Mouse (Mus musculus): ENCODE results near the gene Bach2. TPM values are rescaled to one million over a fixed set of nuclear protein-coding genes. Genes with fewer than 3 reads are reported as not detected.

The Bach2 gene
- polyA plus RNA-seq, 1 experiment = 18.7 TPM

- no peaks in the 10 kb centered on the region for H3K36me3 ChIP-seq (ENCODE audit: control insufficient read depth, insufficient read depth, low read length, poor library complexity, severe bottlenecking)
- peaks cover 3% of the 10 kb centered on the region for H3K4me1 ChIP-seq (ENCODE audit: control insufficient read depth, insufficient read depth, low read length)
- no peaks in the 10 kb centered on the region for H3K9me3 ChIP-seq (replicated peaks; ENCODE audit: control insufficient read depth, insufficient read depth, low read length, poor library complexity, severe bottlenecking)
- TF ChIP-seq EP300 (IDR thresholded peaks at IDR 0.05; ENCODE audit: insufficient read depth, low read depth, low read length) (no peak), POLR2A (IDR thresholded peaks at IDR 0.05; ENCODE audit: insufficient read depth, low read length) (no peak), CTCF (IDR thresholded peaks at IDR 0.05; ENCODE audit: low read depth, low read length) (no peak)
- no peaks in the 10 kb centered on the region for H3K27me3 ChIP-seq (ENCODE audit: control insufficient read depth, insufficient read depth, low read length, poor library complexity, severe bottlenecking)
- H3K4me3 ChIP-seq (ENCODE audit: low read depth, low read length) = no peak overlapping the region
- H3K27ac ChIP-seq (ENCODE audit: insufficient read depth, low read length) = no peak overlapping the region
- no peak overlapping the region for H3K9ac ChIP-seq (ENCODE audit: low read depth, poor library complexity, severe bottlenecking)
These were observed 40.0 kb upstream of the Bach2 start for GRCm38 (mm10) chr4:32198589-32198988.

- no peaks in the 10 kb centered on the region for H3K36me3 ChIP-seq (ENCODE audit: control insufficient read depth, insufficient read depth, low read length, poor library complexity, severe bottlenecking)
- no peak overlapping the region for H3K9ac ChIP-seq (ENCODE audit: low read depth, poor library complexity, severe bottlenecking)
- H3K27ac ChIP-seq (ENCODE audit: insufficient read depth, low read length) = no peak overlapping the region
- no peak overlapping the region for H3K4me3 ChIP-seq (ENCODE audit: low read depth, low read length)
- H3K27me3 ChIP-seq (ENCODE audit: control insufficient read depth, insufficient read depth, low read length, poor library complexity, severe bottlenecking) = no peaks in the 10 kb centered on the region
- TF ChIP-seq POLR2A (IDR thresholded peaks at IDR 0.05; ENCODE audit: insufficient read depth, low read length) (no peak), EP300 (IDR thresholded peaks at IDR 0.05; ENCODE audit: insufficient read depth, low read depth, low read length) (no peak), CTCF (IDR thresholded peaks at IDR 0.05; ENCODE audit: low read depth, low read length) (no peak)
- H3K9me3 ChIP-seq (replicated peaks; ENCODE audit: control insufficient read depth, insufficient read depth, low read length, poor library complexity, severe bottlenecking) = no peaks in the 10 kb centered on the region
- peaks cover 3% of the 10 kb centered on the region for H3K4me1 ChIP-seq (ENCODE audit: control insufficient read depth, insufficient read depth, low read length)
These were observed 39.4 kb upstream of the Bach2 start for GRCm38 (mm10) chr4:32199156-32199555.

- Histone ChIP-seq H3K9ac (ENCODE audit: low read depth, poor library complexity, severe bottlenecking) (no peak overlapping the region), H3K4me1 (ENCODE audit: control insufficient read depth, insufficient read depth, low read length) (no peaks in the 10 kb centered on the region)
- TF ChIP-seq EP300 (IDR thresholded peaks at IDR 0.05; ENCODE audit: insufficient read depth, low read depth, low read length) (no peak), POLR2A (IDR thresholded peaks at IDR 0.05; ENCODE audit: insufficient read depth, low read length) (no peak), CTCF (IDR thresholded peaks at IDR 0.05; ENCODE audit: low read depth, low read length) (no peak)
These were observed 37.5 kb upstream of the Bach2 start for GRCm38 (mm10) chr4:32201114-32201513.

GRCm38 (mm10) chr4:32202362-32202761, 36.2 kb upstream of the Bach2 start:
- H3K4me1 ChIP-seq (ENCODE audit: control insufficient read depth, insufficient read depth, low read length) = no peaks in the 10 kb centered on the region
- no peak overlapping the region for H3K27ac ChIP-seq (ENCODE audit: insufficient read depth, low read length)
- no peak for TF ChIP-seq EP300 (IDR thresholded peaks at IDR 0.05; ENCODE audit: insufficient read depth, low read depth, low read length)
- TF ChIP-seq POLR2A (IDR thresholded peaks at IDR 0.05; ENCODE audit: insufficient read depth, low read length) = no peak
- no peak for TF ChIP-seq CTCF (IDR thresholded peaks at IDR 0.05; ENCODE audit: low read depth, low read length)
- H3K36me3 ChIP-seq (ENCODE audit: control insufficient read depth, insufficient read depth, low read length, poor library complexity, severe bottlenecking) = no peaks in the 10 kb centered on the region
- no peaks in the 10 kb centered on the region for H3K9me3 ChIP-seq (replicated peaks; ENCODE audit: control insufficient read depth, insufficient read depth, low read length, poor library complexity, severe bottlenecking)
- no peak overlapping the region for H3K9ac ChIP-seq (ENCODE audit: low read depth, poor library complexity, severe bottlenecking)
- no peaks in the 10 kb centered on the region for H3K27me3 ChIP-seq (ENCODE audit: control insufficient read depth, insufficient read depth, low read length, poor library complexity, severe bottlenecking)
- H3K4me3 ChIP-seq (ENCODE audit: low read depth, low read length) = no peak overlapping the region

More at GRCm38 (mm10) chr4:32201114-32201513, 37.5 kb upstream of the Bach2 start:
- Histone ChIP-seq H3K9me3 (replicated peaks; ENCODE audit: control insufficient read depth, insufficient read depth, low read length, poor library complexity, severe bottlenecking) (no peaks in the 10 kb centered on the region), H3K27ac (ENCODE audit: insufficient read depth, low read length) (no peak overlapping the region), H3K36me3 (ENCODE audit: control insufficient read depth, insufficient read depth, low read length, poor library complexity, severe bottlenecking) (no peaks in the 10 kb centered on the region), H3K27me3 (ENCODE audit: control insufficient read depth, insufficient read depth, low read length, poor library complexity, severe bottlenecking) (no peaks in the 10 kb centered on the region), H3K4me3 (ENCODE audit: low read depth, low read length) (no peak overlapping the region)

- Histone ChIP-seq H3K36me3 (ENCODE audit: control insufficient read depth, insufficient read depth, low read length, poor library complexity, severe bottlenecking) (no peaks in the 10 kb centered on the region), H3K9me3 (replicated peaks; ENCODE audit: control insufficient read depth, insufficient read depth, low read length, poor library complexity, severe bottlenecking) (no peaks in the 10 kb centered on the region), H3K4me1 (ENCODE audit: control insufficient read depth, insufficient read depth, low read length) (no peaks in the 10 kb centered on the region), H3K27ac (ENCODE audit: insufficient read depth, low read length) (no peak overlapping the region), H3K4me3 (ENCODE audit: low read depth, low read length) (no peak overlapping the region), H3K27me3 (ENCODE audit: control insufficient read depth, insufficient read depth, low read length, poor library complexity, severe bottlenecking) (no peaks in the 10 kb centered on the region), H3K9ac (ENCODE audit: low read depth, poor library complexity, severe bottlenecking) (no peak overlapping the region)
- no peak for TF ChIP-seq EP300 (IDR thresholded peaks at IDR 0.05; ENCODE audit: insufficient read depth, low read depth, low read length)
- no peak for TF ChIP-seq CTCF (IDR thresholded peaks at IDR 0.05; ENCODE audit: low read depth, low read length)
- TF ChIP-seq POLR2A (IDR thresholded peaks at IDR 0.05; ENCODE audit: insufficient read depth, low read length) = no peak
These were observed 33.8 kb upstream of the Bach2 start for GRCm38 (mm10) chr4:32204819-32205218.

- H3K9ac ChIP-seq (ENCODE audit: low read depth, poor library complexity, severe bottlenecking) = no peak overlapping the region
- no peaks in the 10 kb centered on the region for H3K9me3 ChIP-seq (replicated peaks; ENCODE audit: control insufficient read depth, insufficient read depth, low read length, poor library complexity, severe bottlenecking)
- no peak for TF ChIP-seq CTCF (IDR thresholded peaks at IDR 0.05; ENCODE audit: low read depth, low read length)
- TF ChIP-seq EP300 (IDR thresholded peaks at IDR 0.05; ENCODE audit: insufficient read depth, low read depth, low read length) = no peak
- no peak for TF ChIP-seq POLR2A (IDR thresholded peaks at IDR 0.05; ENCODE audit: insufficient read depth, low read length)
- H3K36me3 ChIP-seq (ENCODE audit: control insufficient read depth, insufficient read depth, low read length, poor library complexity, severe bottlenecking) = no peaks in the 10 kb centered on the region
- H3K27me3 ChIP-seq (ENCODE audit: control insufficient read depth, insufficient read depth, low read length, poor library complexity, severe bottlenecking) = no peaks in the 10 kb centered on the region
- no peaks in the 10 kb centered on the region for H3K4me1 ChIP-seq (ENCODE audit: control insufficient read depth, insufficient read depth, low read length)
- no peak overlapping the region for H3K27ac ChIP-seq (ENCODE audit: insufficient read depth, low read length)
- H3K4me3 ChIP-seq (ENCODE audit: low read depth, low read length) = no peak overlapping the region
These were observed 32.8 kb upstream of the Bach2 start for GRCm38 (mm10) chr4:32205825-32206224.
